Mouse (Mus musculus) liver, adult 2 months (tissue): ENCODE measurements around the gene Csnk1d. TPM values are rescaled to one million over a fixed set of nuclear protein-coding genes. Genes with fewer than 3 reads are reported as not detected.
A peak's percentile ranks its signal among the peaks of the same experiment; 100 is the strongest.

ENCODE experiments used
- DNase-seq: peaks from one replicate; pipeline ENCODE4 v3.0.0-alpha.2; 2011; ENCODE audit warnings: low read depth, low spot score; ENCODE audit errors: extremely low read depth
- H3K27ac ChIP-seq: fragments of 200-500 bp; replicated peaks from 2 replicates; pipeline ENCODE4 v1.5.1; 2012; ENCODE audit warnings: low read depth, mild to moderate bottlenecking, control low read depth, inconsistent platforms, low read length; ENCODE audit not compliant: insufficient read depth
- H3K27me3 ChIP-seq: fragments of 200-500 bp; 2 replicates; pipeline ENCODE4 v1.6.1; 2012; ENCODE audit warnings: mild to moderate bottlenecking, moderate library complexity, low read length, inconsistent platforms; ENCODE audit not compliant: control insufficient read depth, insufficient read depth
- H3K36me3 ChIP-seq: fragments of 200-500 bp; 2 replicates; pipeline ENCODE4 v1.6.1; 2012; ENCODE audit warnings: low read length, inconsistent platforms; ENCODE audit not compliant: control insufficient read depth, insufficient read depth
- H3K4me1 ChIP-seq: fragments of 200-500 bp; 2 replicates; pipeline ENCODE4 v1.6.1; 2011; ENCODE audit warnings: low read length; ENCODE audit not compliant: control insufficient read depth, insufficient read depth
- H3K4me3 ChIP-seq: fragments of 200-500 bp; 2 replicates; pipeline ENCODE4 v1.5.1; 2011; ENCODE audit warnings: low read depth, mild to moderate bottlenecking, control low read depth, low read length, moderate library complexity; ENCODE audit not compliant: insufficient read depth
- H3K79me2 ChIP-seq: fragments of 200-500 bp; 2 replicates; pipeline ENCODE4 v1.6.1; 2012; ENCODE audit warnings: inconsistent platforms, mild to moderate bottlenecking, low read length, moderate library complexity; ENCODE audit not compliant: control insufficient read depth, insufficient read depth
- H3K9ac ChIP-seq: fragments of 200-500 bp; 2 replicates; pipeline ENCODE4 v1.6.1; 2012; ENCODE audit warnings: low read depth, mild to moderate bottlenecking, control low read depth, inconsistent platforms, low read length
- CTCF ChIP-seq: fragments of 200-500 bp; IDR thresholded peaks from 2 replicates; pipeline ENCODE4 v1.5.1; 2011; ENCODE audit warnings: low read depth, low read length, control low read depth
- POLR2A ChIP-seq: fragments of 200-500 bp; IDR thresholded peaks from 2 replicates; pipeline ENCODE4 v1.6.1; 2011; ENCODE audit warnings: low read length, control low read depth; ENCODE audit not compliant: insufficient read depth; ENCODE audit errors: extremely low read depth
- WGBS: fragments of 180-500 bp; shearing (Covaris S2); methylation state at CpG from one replicate; pipeline ENCODE4 v1.1.7; 2018; 5-methylcytosine and 5-hydroxymethylcytosine counted together
- polyA plus RNA-seq: library from polyadenylated mRNA; depleted of rRNA; stranded (reverse); fragments of >200 nt; gene quantifications from 2 replicates; pipeline ENCODE4 v1.2.3, GENCODE M21; 2012
- total RNA-seq: library from RNA; depleted of rRNA; stranded (reverse); fragments of >200 nt; gene quantifications from 2 replicates; pipeline ENCODE4 v1.2.3, GENCODE M21; 2014

Gene Csnk1d
- total and polyA plus RNA-seq, 2 experiments, result 28.3 to 36.4 TPM

GRCm38 (mm10) chr11:120984448-120985330 lies 6.4 kb downstream of the Csnk1d start:
- Histone ChIP-seq H3K9ac (no peak overlapping the region), H3K4me3 (no peak overlapping the region), H3K4me1 (peaks cover 53% of the 10 kb centered on the region), H3K27ac (peak overlapping the region; percentile 13), H3K27me3 (no peaks in the 10 kb centered on the region), H3K36me3 (peaks cover 30% of the 10 kb centered on the region), H3K79me2 (peaks cover 54% of the 10 kb centered on the region)
- 60% methylated on average over 4 of the region's 4 CpGs for WGBS
- DNase-seq, result peak; percentile 76
- TF ChIP-seq CTCF (no peak), POLR2A (no peak)

DNA sequence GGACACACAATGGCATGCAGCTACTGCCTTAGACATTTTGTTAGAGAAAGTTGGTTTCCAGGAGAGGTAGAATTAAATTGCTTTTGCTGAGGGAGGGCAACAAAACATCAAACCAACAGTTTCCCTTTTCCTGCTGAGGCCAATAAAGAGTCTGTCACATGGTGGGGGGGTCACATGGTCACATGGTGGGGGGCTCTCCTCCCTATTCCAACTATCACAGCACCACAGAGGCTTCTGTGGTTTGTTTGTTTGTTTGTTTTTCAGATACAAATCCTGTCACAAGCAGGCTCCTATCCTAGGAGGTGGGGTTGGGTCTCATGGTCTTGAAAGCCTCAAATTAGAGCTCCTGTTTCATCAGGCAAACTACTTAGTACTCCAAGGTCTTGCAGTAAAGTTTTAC lies 8.7 kb downstream of the Csnk1d start:
- TF ChIP-seq CTCF, result no peak
- no peak for TF ChIP-seq POLR2A
- DNase-seq, result no peak
- Histone ChIP-seq H3K36me3 (peaks cover 47% of the 10 kb centered on the region), H3K4me1 (peaks cover 38% of the 10 kb centered on the region), H3K79me2 (peaks cover 52% of the 10 kb centered on the region), H3K27ac (no peak overlapping the region), H3K4me3 (no peak overlapping the region), H3K27me3 (no peaks in the 10 kb centered on the region), H3K9ac (no peak overlapping the region)

- Histone ChIP-seq H3K27me3 (no peaks in the 10 kb centered on the region), H3K4me1 (peaks cover 35% of the 10 kb centered on the region), H3K27ac (no peak overlapping the region), H3K79me2 (peaks cover 51% of the 10 kb centered on the region), H3K9ac (no peak overlapping the region), H3K4me3 (no peak overlapping the region), H3K36me3 (peaks cover 46% of the 10 kb centered on the region)
- peak; percentile 69 for DNase-seq
- TF ChIP-seq CTCF (no peak), POLR2A (no peak)
- 31% methylated on average over 4 of the region's 4 CpGs for WGBS
Measured at GRCm38 (mm10) chr11:120981661-120982060, 9.5 kb downstream of the Csnk1d start.

DNA sequence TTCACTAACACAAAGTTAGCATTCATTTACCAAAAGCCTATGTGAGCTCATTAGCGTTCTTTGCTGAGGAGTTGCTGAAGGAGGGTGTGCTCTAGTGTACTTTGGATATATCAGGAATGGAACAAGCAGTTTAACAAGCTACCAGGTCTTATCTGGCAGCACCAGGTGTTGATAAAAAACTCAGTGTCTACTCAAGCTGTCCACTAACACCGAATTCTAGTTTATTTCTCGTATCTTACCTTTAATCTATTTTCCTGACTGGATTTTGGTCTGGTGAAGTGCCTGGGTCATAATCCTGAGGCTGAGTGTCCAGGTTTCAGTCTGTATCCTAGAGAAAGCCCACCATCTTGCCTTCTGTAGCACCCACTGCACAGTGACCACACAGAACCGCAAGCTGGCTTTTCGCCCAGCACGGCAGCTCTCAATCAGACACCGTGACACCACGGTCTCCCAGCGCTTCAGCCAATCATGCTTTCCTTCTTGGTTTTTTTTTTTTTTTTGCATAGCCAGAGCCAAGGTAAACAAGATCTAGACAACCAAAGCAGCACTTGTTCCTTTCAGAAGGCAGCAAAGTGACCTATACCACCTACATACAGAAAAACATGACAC lies 10.6 kb downstream of the Csnk1d start:
- DNase-seq, result peak; percentile 85
- Histone ChIP-seq H3K36me3 (peaks cover 49% of the 10 kb centered on the region), H3K79me2 (peaks cover 41% of the 10 kb centered on the region; the same call in 1 of the 2 replicates), H3K4me1 (peaks cover 29% of the 10 kb centered on the region), H3K9ac (no peak overlapping the region), H3K27ac (0 out of 2 replicates have a peak overlapping the region, but pooled peaks have one; percentile 41), H3K27me3 (no peaks in the 10 kb centered on the region), H3K4me3 (no peak overlapping the region)
- WGBS, result 23% methylated on average over 9 of the region's 9 CpGs
- TF ChIP-seq CTCF, result no peak
- no peak for TF ChIP-seq POLR2A

DNA sequence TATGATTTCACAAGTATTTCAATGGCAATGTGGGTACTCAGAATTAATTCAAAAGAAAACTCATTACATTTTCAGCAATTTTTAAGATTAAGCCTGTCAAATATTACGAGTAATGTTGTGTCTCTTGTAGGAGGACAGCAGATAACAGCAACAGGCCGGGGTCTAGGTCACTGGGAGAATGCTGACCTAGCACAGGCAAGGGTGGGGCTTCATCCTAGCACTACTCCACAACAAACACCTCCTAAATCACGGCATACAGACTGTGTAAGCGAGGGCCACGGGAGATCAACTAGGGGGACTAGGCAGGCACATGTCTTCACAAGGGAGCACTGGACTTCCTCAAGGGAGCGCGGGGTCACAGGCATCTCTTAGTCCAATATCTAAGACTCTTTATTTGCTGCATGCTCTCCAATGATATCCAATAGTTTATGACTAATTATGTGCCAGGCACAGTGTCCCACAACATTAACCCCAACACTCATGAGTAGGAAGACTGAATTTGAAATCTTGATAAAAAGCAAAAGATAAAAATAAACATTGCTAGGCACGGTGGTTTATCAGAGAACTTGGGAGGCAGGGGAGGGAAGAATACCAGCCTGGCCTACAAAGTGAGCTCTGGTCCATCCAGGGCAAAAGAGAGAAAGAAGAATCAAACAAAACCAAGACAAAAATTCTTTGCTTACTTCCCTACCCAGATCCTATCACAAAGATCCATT lies 11.3 kb downstream of the Csnk1d start:
- Histone ChIP-seq H3K9ac (no peak overlapping the region), H3K36me3 (peaks cover 49% of the 10 kb centered on the region), H3K4me3 (no peak overlapping the region), H3K79me2 (peaks cover 39% of the 10 kb centered on the region; the same call in 1 of the 2 replicates), H3K4me1 (peaks cover 26% of the 10 kb centered on the region), H3K27ac (no peak overlapping the region), H3K27me3 (no peaks in the 10 kb centered on the region)
- WGBS, result 63% methylated on average over 8 of the region's 8 CpGs
- TF ChIP-seq CTCF (no peak), POLR2A (no peak)
- DNase-seq, result no peak
